In genomic region chr5:36562791-36563445, GRCm38 (mm10) we compare ENCODE assay signal across 11 mouse cellular contexts. TPM values are rescaled to one million over a fixed set of nuclear protein-coding genes. Genes with fewer than 3 reads are reported as not detected.
DNase-seq lines count a peak whose midpoint lies in the region; ATAC-seq and TF ChIP-seq lines count a peak whose summit lies in the region.
"Had no signal": no experiment of that assay in that cellular context is flagged by ENCODE, and none has a peak within 500 bp of the region (broad histone marks: within the 10 kb centered on the region; RNA-seq: fewer than 3 reads in every experiment).

No protein-coding gene starts in this region.

- peaks cover 79% of the 10 kb centered on the region for H3K4me1 ChIP-seq in bone marrow macrophage, adult 2 months (ENCODE audit: control insufficient read depth, insufficient read depth, low read length)
- peaks cover 37% of the 10 kb centered on the region for H3K4me1 ChIP-seq in liver, embryonic 16.5 days (ENCODE audit: control insufficient read depth, low read depth, low read length)
- H3K4me1 ChIP-seq in embryonic facial prominence, embryonic 10.5 days: peaks cover 15% of the 10 kb centered on the region

- ATAC-seq in liver, embryonic 16.5 days (ENCODE audit: low read depth): no peak

- peak overlapping the region; percentile 82 for H3K27ac ChIP-seq in layer of hippocampus, adult 2 months
- peak overlapping the region; percentile 92 for H3K27ac ChIP-seq in bone marrow macrophage, adult 2 months (ENCODE audit: insufficient read depth, low read depth, low read length)
- peak overlapping the region; percentile 52; the same call in 1 of the 2 replicates for H3K27ac ChIP-seq in liver, embryonic 16.5 days (ENCODE audit: low read length)
- no peak overlapping the region for H3K27ac ChIP-seq in embryonic facial prominence, embryonic 10.5 days (replicated peaks)

- 41% methylated on average over 10 of the region's 10 CpGs for WGBS in liver, embryonic 16.5 days (ENCODE audit: insufficient replicate concordance)
- WGBS in embryonic facial prominence, embryonic 10.5 days: 92% methylated on average over 10 of the region's 10 CpGs

- no peak overlapping the region for H3K4me2 ChIP-seq in liver, embryonic 16.5 days (ENCODE audit: low read depth, low read length)

- no peak for DNase-seq in layer of hippocampus, adult 2 months (ENCODE audit: low spot score in 2 of 2)
- DNase-seq in layer of hippocampus, postnatal 25 days (ENCODE audit: extremely low spot score in 1 of 2, low spot score in 1 of 2): no peak
- DNase-seq in spleen, postnatal 14 days (ENCODE audit: low spot score in 2 of 2): peak; percentile 27 to 34
- DNase-seq in embryonic facial prominence, embryonic 10.5 days (ENCODE audit: low spot score): no peak
- no peak for DNase-seq in left cerebral cortex, adult 8-10 months (ENCODE audit: low spot score in 2 of 2)
- no peak for DNase-seq in kidney, postnatal 10 days
- DNase-seq: cerebellum, adult 11 months; kidney, postnatal 36 days; right cerebral cortex, postnatal 4 days had no signal

- TF ChIP-seq CTCF in layer of hippocampus, adult 2 months (conservative IDR thresholded peaks at IDR 0.05): no peak
- no peak for TF ChIP-seq CTCF in bone marrow macrophage, adult 2 months (IDR thresholded peaks at IDR 0.05; ENCODE audit: low read depth, low read length)

- 0 out of 2 replicates have a peak, but pooled peaks have one; percentile 20 for TF ChIP-seq POLR2A in bone marrow macrophage, adult 2 months (IDR thresholded peaks at IDR 0.05; ENCODE audit: borderline replicate concordance, low read depth, low read length)

- H3K4me3 ChIP-seq in layer of hippocampus, adult 2 months: no peak overlapping the region
- H3K4me3 ChIP-seq in bone marrow macrophage, adult 2 months (ENCODE audit: insufficient read depth, low read length): peak overlapping the region; percentile 37
- H3K4me3 ChIP-seq in liver, embryonic 16.5 days (ENCODE audit: low read depth, low read length): no peak overlapping the region
- H3K4me3 ChIP-seq in embryonic facial prominence, embryonic 10.5 days: no peak overlapping the region

- no peaks in the 10 kb centered on the region for H3K9me3 ChIP-seq in liver, embryonic 16.5 days (replicated peaks; ENCODE audit: control insufficient read depth, low read length)
- no peaks in the 10 kb centered on the region for H3K9me3 ChIP-seq in embryonic facial prominence, embryonic 10.5 days

- H3K9ac ChIP-seq in liver, embryonic 16.5 days (ENCODE audit: low read depth, low read length): no peak overlapping the region

- no peaks in the 10 kb centered on the region for H3K36me3 ChIP-seq in liver, embryonic 16.5 days (ENCODE audit: control insufficient read depth, insufficient read depth)
- H3K36me3 ChIP-seq in embryonic facial prominence, embryonic 10.5 days (replicated peaks): no peaks in the 10 kb centered on the region

- no peaks in the 10 kb centered on the region for H3K27me3 ChIP-seq in liver, embryonic 16.5 days (ENCODE audit: control insufficient read depth, insufficient read depth, low read depth, low read length)
- no peaks in the 10 kb centered on the region for H3K27me3 ChIP-seq in embryonic facial prominence, embryonic 10.5 days (replicated peaks; ENCODE audit: low read depth, poor library complexity, severe bottlenecking)

RNA-seq across cellular contexts. Expression of gene Tbc1d14, which starts 30.2 kb away (rescaled TPM):
- total RNA-seq in layer of hippocampus, adult 2 months (2021): 100 to 1,000 TPM; 101 to 105 TPM
- total RNA-seq in layer of hippocampus, postnatal 25 days (2021): 100 to 1,000 TPM in 1 of 2 experiments, 10 to 100 TPM in 1; 92.4 to 104 TPM
- polyA plus RNA-seq in bone marrow macrophage, adult 2 months (2012; ENCODE audit: insufficient read depth, insufficient read length, missing spikeins): 57.5 and 57.8 TPM in 2 replicates
- polyA plus RNA-seq in liver, embryonic 16.5 days (2015; fragmentation: Nextera tagmentation; extraction: Ambion mirVana): 8.1 and 9.3 TPM in 2 replicates
- polyA plus RNA-seq in embryonic facial prominence, embryonic 10.5 days (2016; fragmentation: Nextera tagmentation; extraction: Ambion mirVana): 39.9 and 40.4 TPM in 2 replicates
- total RNA-seq in left cerebral cortex, adult 8-10 months (2022): 10 to 100 TPM; 64.9 to 68.9 (median 68.0) TPM

Comparison
In these comparisons a context has a peak if more than half of its experiments do, and no peak if none do; other contexts are left out.
1. DNase-seq: peak in spleen, postnatal 14 days (2 of 2); none in layer of hippocampus, adult 2 months (0 of 2), layer of hippocampus, postnatal 25 days (0 of 2), embryonic facial prominence, embryonic 10.5 days (single experiment), left cerebral cortex, adult 8-10 months (0 of 2) and kidney, postnatal 10 days (single experiment).